Mouse (Mus musculus): Measurements from ENCODE around the gene Popdc3. TPM values are rescaled to one million over a fixed set of nuclear protein-coding genes. Genes with fewer than 3 reads are reported as not detected.

Gene Popdc3
- polyA plus RNA-seq, 1 experiment from 2014 or later: 0.97 TPM

- ATAC-seq (ENCODE audit: borderline replicate concordance, extremely low read depth, low FRiP score, low TSS enrichment): no peak; the same call in 1 of the 2 replicates
- H3K9me3 ChIP-seq: no peaks in the 10 kb centered on the region
- no peaks in the 10 kb centered on the region for H3K27me3 ChIP-seq
- no peaks in the 10 kb centered on the region for H3K4me1 ChIP-seq
- H3K36me3 ChIP-seq: no peaks in the 10 kb centered on the region
- no peak overlapping the region for H3K27ac ChIP-seq
- no peak overlapping the region for H3K9ac ChIP-seq
- H3K4me2 ChIP-seq: no peak overlapping the region
- 84% methylated on average over 17 of the region's 17 CpGs for WGBS
- no peak overlapping the region for H3K4me3 ChIP-seq
Measured at GRCm38 (mm10) chr10:45366987-45367705, 189.2 kb downstream of the Popdc3 start.

Other genes starting within 250 kb of the Popdc3 start
- gene Prep, start 110.9 kb upstream of the Popdc3 start, polyA plus RNA-seq (2015; fragmentation: Nextera tagmentation; extraction: Ambion mirVana): 35.7 and 36.2 TPM in 2 replicates
- 2.7 and 3.4 TPM in 2 replicates for gene Bves, start 157.7 kb downstream of the Popdc3 start, polyA plus RNA-seq (2015; fragmentation: Nextera tagmentation; extraction: Ambion mirVana)